ENCODE assay signal across 13 mouse cellular contexts in the genomic region with DNA sequence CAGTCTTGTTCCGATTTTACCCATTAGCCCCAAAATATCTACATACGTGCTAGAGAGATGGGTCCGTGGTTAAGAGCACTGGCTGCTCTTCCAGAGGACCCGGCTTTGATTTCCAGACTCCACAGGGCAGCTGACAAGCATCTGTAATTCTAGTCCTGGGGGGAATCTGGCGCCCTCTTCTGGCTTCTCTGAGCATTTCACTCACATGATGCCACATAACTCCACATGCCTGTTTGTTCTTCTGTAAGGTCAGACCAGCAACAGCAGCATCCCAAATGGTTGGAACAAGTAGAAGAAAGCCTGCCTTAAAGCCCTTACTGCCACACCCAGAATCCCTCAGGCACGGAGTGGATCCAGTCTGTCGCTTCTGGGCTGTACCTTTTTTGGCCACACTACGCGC.
DNase-seq lines count a peak whose midpoint lies in the region; ATAC-seq and TF ChIP-seq lines count a peak whose summit lies in the region.
"Had no signal": no experiment of that assay in that cellular context is flagged by ENCODE, and none has a peak within 500 bp of the region (broad histone marks: within the 10 kb centered on the region; RNA-seq: fewer than 3 reads in every experiment).

No protein-coding gene starts in this region.

- H3K79me2 ChIP-seq in CH12.LX (replicated peaks; ENCODE audit: control insufficient read depth, extremely low read depth, insufficient read depth, poor library complexity, severe bottlenecking): no peaks in the 10 kb centered on the region

- no peaks in the 10 kb centered on the region; the same call in 1 of the 2 replicates for H3K9me3 ChIP-seq in heart, embryonic 11.5 days (replicated peaks; ENCODE audit: control insufficient read depth, low read length)
- H3K9me3 ChIP-seq in limb, embryonic 11.5 days (ENCODE audit: control insufficient read depth, low read length): no peaks in the 10 kb centered on the region
- H3K9me3 ChIP-seq in limb, embryonic 10.5 days (replicated peaks): no peaks in the 10 kb centered on the region
- peaks cover 3% of the 10 kb centered on the region for H3K9me3 ChIP-seq in CH12.LX (replicated peaks; ENCODE audit: low read length)
- H3K9me3 ChIP-seq: embryonic facial prominence, embryonic 12.5 days had no signal

- ATAC-seq in heart, embryonic 11.5 days (replicated peaks; ENCODE audit: insufficient number of reproducible peaks, low FRiP score, low TSS enrichment): no peak
- no peak for ATAC-seq in limb, embryonic 11.5 days (ENCODE audit: insufficient number of reproducible peaks, low FRiP score, low TSS enrichment, low read depth)

- peak; percentile 54 for DNase-seq in heart, adult 11 months
- peak; percentile 31 for DNase-seq in limb, embryonic 11.5 days (ENCODE audit: low spot score)
- no peak for DNase-seq in limb, embryonic 10.5 days (ENCODE audit: low spot score)
- peak; percentile 13 for DNase-seq in CH12.LX (ENCODE audit: extremely low read depth)
- DNase-seq in WW6 (ENCODE audit: low read depth, low spot score): peak; percentile 22
- DNase-seq in frontal cortex, postnatal 10 days (ENCODE audit: low spot score in 2 of 2): no peak
- DNase-seq in right cerebral cortex, postnatal 14 days: no peak
- DNase-seq: adrenal gland, adult 8-10 months; cerebellum, postnatal 14 days; heart, postnatal 4 days; kidney, adult 8-10 months had no signal

- peak in 1 of 2 experiments; percentile 24; a peak in 2 of 4 replicates for TF ChIP-seq CTCF in CH12.LX (conservative IDR thresholded peaks at IDR 0.05 in 1 of 2, IDR thresholded peaks at IDR 0.05 in 1 of 2; ENCODE audit: low read depth in 2 of 2, low read length in 2 of 2)

- H3K27me3 ChIP-seq in heart, embryonic 11.5 days (ENCODE audit: control insufficient read depth, insufficient read depth, low read length): no peaks in the 10 kb centered on the region
- H3K27me3 ChIP-seq in limb, embryonic 11.5 days (ENCODE audit: control insufficient read depth, insufficient read depth, low read length): no peaks in the 10 kb centered on the region
- H3K27me3 ChIP-seq in limb, embryonic 10.5 days (ENCODE audit: low read depth, poor library complexity, severe bottlenecking): no peaks in the 10 kb centered on the region
- H3K27me3 ChIP-seq in CH12.LX (replicated peaks): no peaks in the 10 kb centered on the region
- H3K27me3 ChIP-seq: embryonic facial prominence, embryonic 12.5 days had no signal

- no peak overlapping the region for H3K9ac ChIP-seq in heart, embryonic 11.5 days (ENCODE audit: low read depth, low read length)
- H3K9ac ChIP-seq in limb, embryonic 11.5 days (ENCODE audit: low read length): no peak overlapping the region
- no peak overlapping the region for H3K9ac ChIP-seq in CH12.LX (ENCODE audit: insufficient read depth, low read depth)
- H3K9ac ChIP-seq: embryonic facial prominence, embryonic 12.5 days had no signal

- H3K4me1 ChIP-seq in heart, embryonic 11.5 days (ENCODE audit: control insufficient read depth, insufficient read depth, low read length): no peaks in the 10 kb centered on the region
- no peaks in the 10 kb centered on the region for H3K4me1 ChIP-seq in limb, embryonic 11.5 days (ENCODE audit: control insufficient read depth, insufficient read depth, low read length)
- H3K4me1 ChIP-seq in limb, embryonic 10.5 days: no peaks in the 10 kb centered on the region
- H3K4me1 ChIP-seq in CH12.LX (ENCODE audit: control insufficient read depth in 1 of 2, insufficient read depth in 2 of 2): peaks cover 0 to 5% of the 10 kb centered on the region in 2 experiments; a peak in 1 of 4 replicates
- H3K4me1 ChIP-seq: embryonic facial prominence, embryonic 12.5 days had no signal

- TF ChIP-seq POLR2A in CH12.LX (IDR thresholded peaks at IDR 0.05; ENCODE audit: low read depth, low read length): no peak

- TF ChIP-seq EP300 in CH12.LX (IDR thresholded peaks at IDR 0.05; ENCODE audit: low read length): no peak

- in situ Hi-C loops in CH12.LX (cut with MboI; ENCODE audit: low pct_ligation_motif_present, low pct_unique_long_range_greater_than_20kb, low sequenced_read_pairs): no loop called here

- dilution Hi-C loops in CH12.LX (cut with MboI; ENCODE audit: extremely low pct_ligation_motif_present, extremely low pct_unique_long_range_greater_than_20kb, low sequenced_read_pairs): no loop called here

- no peaks in the 10 kb centered on the region for H3K36me3 ChIP-seq in heart, embryonic 11.5 days (ENCODE audit: control insufficient read depth, insufficient read depth, low read length)
- H3K36me3 ChIP-seq in limb, embryonic 11.5 days (ENCODE audit: control insufficient read depth, insufficient read depth, low read length): no peaks in the 10 kb centered on the region
- H3K36me3 ChIP-seq in limb, embryonic 10.5 days: no peaks in the 10 kb centered on the region
- no peaks in the 10 kb centered on the region for H3K36me3 ChIP-seq in CH12.LX (replicated peaks in 1 of 2; ENCODE audit: control insufficient read depth in 1 of 2, insufficient read depth in 1 of 2, low read length in 1 of 2)
- H3K36me3 ChIP-seq: embryonic facial prominence, embryonic 12.5 days had no signal

- H3K4me2 ChIP-seq in heart, embryonic 11.5 days: no peak overlapping the region
- no peak overlapping the region for H3K4me2 ChIP-seq in limb, embryonic 11.5 days (ENCODE audit: low read depth, severe bottlenecking)
- H3K4me2 ChIP-seq in CH12.LX (ENCODE audit: insufficient read depth, low read depth, poor library complexity, severe bottlenecking): no peak overlapping the region
- H3K4me2 ChIP-seq: embryonic facial prominence, embryonic 12.5 days had no signal

- TF ChIP-seq RAD21 in CH12.LX (IDR thresholded peaks at IDR 0.05; ENCODE audit: low read depth, low read length): peak; percentile 3; the same call in 1 of the 2 replicates

- H3K4me3 ChIP-seq in heart, embryonic 11.5 days (ENCODE audit: low read depth, low read length): no peak overlapping the region
- H3K4me3 ChIP-seq in limb, embryonic 11.5 days (ENCODE audit: low read depth, low read length): no peak overlapping the region
- H3K4me3 ChIP-seq in limb, embryonic 10.5 days: no peak overlapping the region
- H3K4me3 ChIP-seq in CH12.LX (replicated peaks in 1 of 3; ENCODE audit: low read depth in 2 of 3, low read length in 2 of 3, poor library complexity in 1 of 3): no peak overlapping the region
- H3K4me3 ChIP-seq: embryonic facial prominence, embryonic 12.5 days had no signal

- 84% methylated on average over 9 of the region's 9 CpGs for WGBS in heart, embryonic 11.5 days (ENCODE audit: insufficient replicate concordance)
- 89% methylated on average over 9 of the region's 9 CpGs for WGBS in limb, embryonic 11.5 days
- WGBS in limb, embryonic 10.5 days: 87% methylated on average over 9 of the region's 9 CpGs

- H3K27ac ChIP-seq in heart, embryonic 11.5 days (ENCODE audit: low read depth, low read length): no peak overlapping the region
- H3K27ac ChIP-seq in limb, embryonic 11.5 days (replicated peaks; ENCODE audit: low read depth, low read length): no peak overlapping the region
- no peak overlapping the region for H3K27ac ChIP-seq in limb, embryonic 10.5 days
- H3K27ac ChIP-seq in CH12.LX (ENCODE audit: insufficient read depth, low read depth): no peak overlapping the region
- H3K27ac ChIP-seq: embryonic facial prominence, embryonic 12.5 days had no signal

TF ChIP-seq in CH12.LX, 34 proteins besides CTCF, POLR2A, EP300 and RAD21:
- TF ChIP-seq ZMIZ1 (IDR thresholded peaks at IDR 0.05; ENCODE audit: low read depth, low read length) (no peak), SMC3 (IDR thresholded peaks at IDR 0.05; ENCODE audit: low read depth, low read length) (0 out of 2 replicates have a peak, but pooled peaks have one; percentile 16), GABPA (IDR thresholded peaks at IDR 0.05; ENCODE audit: insufficient replicate concordance, low read depth, low read length) (no peak), JUND (conservative IDR thresholded peaks at IDR 0.05; ENCODE audit: low read depth, low read length) (no peak), USF2 (conservative IDR thresholded peaks at IDR 0.05; ENCODE audit: low read depth, low read length) (no peak)

Comparison
In these comparisons a context has a peak if more than half of its experiments do, and no peak if none do; other contexts are left out.
1. DNase-seq: peak in heart, adult 11 months (single experiment), limb, embryonic 11.5 days (single experiment), CH12.LX (single experiment) and WW6 (single experiment); none in limb, embryonic 10.5 days (single experiment), frontal cortex, postnatal 10 days (0 of 2) and right cerebral cortex, postnatal 14 days (single experiment).